Mouse (Mus musculus) left cerebral cortex, adult 18-20 months (tissue): ENCODE results near the gene Paip2b. TPM values are rescaled to one million over a fixed set of nuclear protein-coding genes. Genes with fewer than 3 reads are reported as not detected.
"Not testable (repeated sequence)": the region's sequence is repeated elsewhere in the genome, so short reads cannot be mapped to it uniquely, and the experiment has no call there.

ENCODE experiments used
- DNase-seq, 2 experiments: peaks; one replicate each; pipeline ENCODE4 v3.0.0; 2021 to 2022; ENCODE audit warnings: low spot score in 2 of 2, mixed read lengths in 1 of 2
- long read RNA-seq, 2 experiments: library from polyadenylated mRNA; stranded (forward); transcript quantifications; one replicate each; pipeline ENCODE4 v2.0.0; 2021
- total RNA-seq, 2 experiments: library from RNA; stranded (reverse); gene quantifications; 2 replicates each; pipeline ENCODE4 v1.2.3; 2021

Paip2b gene
- total RNA-seq: 10 to 100 TPM; 61.6 to 72.3 TPM
- long read RNA-seq, experiment 1, partial matches to known transcripts: 0 of 9 reads
- long read RNA-seq, experiment 1, other reads (novel, unspliced or antisense): 3 of 9 reads
- long read RNA-seq, experiment 2, partial matches to known transcripts: 0 of 5 reads
- long read RNA-seq, experiment 2, other reads (novel, unspliced or antisense): 3 of 5 reads

DNA sequence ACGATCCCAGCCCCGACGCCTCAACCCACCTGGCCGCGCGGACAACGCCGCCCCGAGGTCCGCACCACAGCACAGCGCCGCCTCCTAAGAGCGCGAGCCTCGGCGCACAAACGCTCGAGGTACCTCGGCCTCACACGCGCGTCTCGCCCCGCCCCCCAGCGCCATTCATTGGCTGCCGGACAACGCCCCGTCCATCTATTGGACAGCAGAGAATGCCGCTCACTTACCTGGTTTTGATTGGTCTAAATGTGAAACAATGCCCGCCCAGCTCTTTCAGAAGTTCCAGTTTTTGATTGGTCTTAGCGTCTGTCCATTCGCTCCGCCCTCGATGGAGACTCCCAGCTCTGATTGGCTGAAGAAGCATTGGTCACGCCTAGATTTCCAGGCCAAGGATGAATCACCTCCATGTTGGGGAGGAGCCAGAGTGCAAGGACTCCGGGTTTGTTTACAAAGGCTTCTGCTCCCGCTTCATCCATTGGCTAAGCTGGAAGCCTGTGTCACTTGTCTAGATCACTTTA lies at the start of gene Paip2b:
TSS of gene Paip2b (minus strand) at position 136 of the 518 bp plus-strand sequence.
- DNase-seq: peak; percentile 99

DNA sequence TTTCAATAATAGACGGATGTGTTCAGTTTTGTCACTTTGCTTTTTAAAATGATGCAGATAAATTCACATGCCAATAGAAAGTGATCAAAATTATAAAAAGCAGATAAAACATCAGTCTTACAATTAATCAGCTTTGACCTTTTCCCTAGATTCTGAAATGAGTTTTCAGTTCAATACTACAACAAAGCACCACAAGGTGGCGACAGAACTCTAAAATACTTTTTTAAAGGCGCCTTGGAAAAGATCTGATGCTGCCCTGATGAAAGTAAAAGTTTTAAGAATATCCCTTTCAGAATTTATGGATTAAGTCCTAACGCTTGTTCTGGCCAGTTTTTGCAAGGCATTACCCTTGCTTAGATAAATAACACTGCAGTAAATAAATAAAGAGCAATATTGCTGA lies 48.3 kb upstream of the Paip2b start:
- peak; percentile 39 to 70 for DNase-seq

GRCm38 (mm10) chr6:83867598-83868585 lies 36.4 kb upstream of the Paip2b start:
- peak; percentile 35 to 36 for DNase-seq

DNA sequence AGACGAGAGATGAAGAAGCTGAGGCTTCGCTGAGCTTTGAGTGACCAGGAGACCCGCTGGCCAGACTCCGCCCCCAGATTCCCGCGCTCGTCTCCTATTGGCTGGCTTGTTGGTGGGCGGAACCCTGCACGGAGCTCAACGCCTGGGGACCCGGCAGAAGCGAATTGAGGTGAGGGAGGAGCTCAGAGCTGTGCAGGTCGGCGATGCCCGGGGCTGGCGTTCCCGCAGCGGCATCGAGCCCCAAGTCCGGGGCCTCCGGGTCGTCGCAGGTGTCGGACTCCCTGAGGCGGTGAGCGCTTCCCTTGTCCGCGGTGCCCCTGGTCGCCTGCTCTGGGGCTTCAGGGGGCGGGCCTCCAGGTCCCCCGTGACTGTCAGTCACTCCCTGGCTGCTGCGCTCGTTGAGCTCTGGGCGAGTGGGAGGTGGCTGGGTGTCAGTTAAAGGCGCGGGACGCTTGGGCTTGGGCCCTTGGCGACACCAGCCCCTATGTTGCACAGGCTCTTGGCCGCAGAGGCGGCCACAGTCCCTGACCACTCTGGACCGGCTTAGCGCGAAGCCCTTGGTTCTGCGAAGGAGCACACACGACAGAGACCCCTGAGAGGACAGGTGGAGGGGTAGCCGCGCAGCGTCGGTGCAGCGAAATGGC lies 35.5 kb upstream of the Paip2b start, which contains the start of gene Zfp638:
TSS of gene Zfp638 (plus strand) at position 156 of the 644 bp plus-strand sequence.
- peak; percentile 95 to 96 for DNase-seq

DNA sequence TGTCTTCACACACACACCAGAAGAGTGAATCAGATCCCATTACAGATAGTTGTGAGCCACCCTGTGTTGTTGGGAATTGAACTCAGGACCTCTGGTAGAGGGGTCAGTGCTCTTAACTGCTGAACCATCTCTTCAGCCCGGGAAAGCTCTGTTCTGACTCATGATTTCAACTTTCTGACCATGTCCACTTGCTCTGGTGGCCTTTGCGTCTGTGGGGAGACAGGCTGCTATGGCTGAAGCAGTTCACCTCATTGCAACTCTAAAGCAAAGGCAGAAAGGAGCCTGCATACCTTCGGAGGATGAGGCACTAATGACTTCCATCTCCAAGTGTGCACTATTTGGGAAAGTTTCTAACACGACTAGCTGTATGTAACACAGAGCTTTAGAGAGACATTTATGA lies 34.9 kb upstream of the Paip2b start:
- no peak for DNase-seq

- DNase-seq: no peak
Observed at GRCm38 (mm10) chr6:83863538-83863937, 32.0 kb upstream of the Paip2b start.

GRCm38 (mm10) chr6:83860033-83860432 lies 28.5 kb upstream of the Paip2b start:
- no peak for DNase-seq

DNA sequence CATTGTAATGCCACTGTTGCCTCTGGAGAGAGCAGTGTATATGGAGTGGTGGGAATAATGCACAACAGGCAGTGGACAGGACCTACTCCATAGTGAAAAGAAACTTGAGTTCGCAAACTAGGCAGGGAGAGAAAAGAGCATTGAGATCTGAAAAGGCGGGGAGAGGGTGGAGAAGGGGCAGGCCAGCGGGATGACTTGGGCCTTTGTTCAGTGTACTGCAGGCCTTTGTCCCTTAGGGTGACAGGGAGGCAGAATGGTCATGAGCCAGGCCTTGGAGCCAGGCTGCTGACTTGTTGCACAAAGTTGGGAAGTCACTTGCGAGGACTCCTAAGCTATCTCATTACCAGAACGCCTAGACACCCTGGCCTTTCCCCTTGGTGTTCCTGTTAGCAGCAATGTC lies 25.9 kb upstream of the Paip2b start:
- DNase-seq: peak in 1 of 2 experiments; percentile 5

DNA sequence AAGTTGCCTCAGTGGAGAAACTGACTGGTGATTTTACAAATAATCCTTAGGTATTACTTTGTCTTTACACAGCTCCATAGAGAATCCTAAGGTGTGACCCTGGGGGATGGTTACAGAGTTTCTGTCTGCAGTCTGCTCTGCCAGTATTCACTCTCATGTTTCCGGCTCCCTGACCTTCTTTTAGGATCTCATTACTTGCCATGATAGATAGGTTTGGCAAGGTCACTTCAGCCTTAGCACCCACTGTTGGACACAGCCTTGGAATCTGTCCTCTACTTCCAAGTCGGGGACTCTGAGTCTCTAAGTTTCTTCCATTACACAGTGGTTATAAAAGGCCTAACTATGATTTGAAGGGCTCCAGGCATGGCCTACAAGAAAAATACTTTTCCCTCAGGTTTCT lies 17.9 kb upstream of the Paip2b start:
- DNase-seq: no peak

GRCm38 (mm10) chr6:83846141-83846540 lies 14.6 kb upstream of the Paip2b start:
- no peak for DNase-seq

- DNase-seq: no peak
Observed at GRCm38 (mm10) chr6:83844913-83845312, 13.4 kb upstream of the Paip2b start.

DNA sequence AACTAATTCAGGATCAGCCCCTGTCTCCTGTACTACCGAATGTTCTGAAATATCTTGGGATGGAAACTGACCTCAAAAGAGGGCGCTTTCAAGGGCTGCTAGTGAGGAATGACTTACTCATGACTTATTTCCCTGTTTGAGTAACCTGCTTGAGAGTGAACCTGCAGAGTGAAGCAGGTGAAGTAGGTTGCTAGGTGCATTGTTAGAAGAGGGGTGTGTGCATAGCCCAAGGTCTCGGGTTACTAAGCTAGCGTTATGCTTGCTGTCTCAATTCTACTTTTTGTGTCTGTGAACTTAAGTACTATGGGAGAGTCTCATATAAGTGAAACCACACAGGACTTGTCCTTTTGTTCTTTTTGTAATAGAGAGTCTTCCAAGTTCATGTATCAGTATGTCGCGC lies 8.5 kb upstream of the Paip2b start:
- no peak for DNase-seq

DNA sequence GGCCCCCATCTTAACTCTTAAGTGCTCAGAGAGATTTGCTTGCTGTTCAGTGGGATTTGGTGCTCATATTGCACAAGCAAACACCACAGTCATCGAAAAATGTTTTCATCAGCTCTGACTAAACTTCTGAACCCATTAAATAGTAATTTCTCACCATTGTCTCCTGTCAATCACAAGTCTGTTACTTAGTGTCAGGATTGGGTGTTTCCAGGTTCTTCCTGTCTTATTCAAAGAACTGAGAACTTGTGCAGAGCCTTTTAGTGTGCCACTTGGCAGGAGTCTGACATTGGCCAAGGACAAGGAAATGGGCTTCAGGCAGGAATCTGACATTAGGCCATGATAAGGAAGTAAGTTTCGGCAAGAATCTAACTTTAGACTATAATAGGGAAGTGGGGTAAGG lies 6.5 kb upstream of the Paip2b start:
- DNase-seq: no peak

GRCm38 (mm10) chr6:83836826-83837225 lies 5.3 kb upstream of the Paip2b start:
- no peak for DNase-seq

DNA sequence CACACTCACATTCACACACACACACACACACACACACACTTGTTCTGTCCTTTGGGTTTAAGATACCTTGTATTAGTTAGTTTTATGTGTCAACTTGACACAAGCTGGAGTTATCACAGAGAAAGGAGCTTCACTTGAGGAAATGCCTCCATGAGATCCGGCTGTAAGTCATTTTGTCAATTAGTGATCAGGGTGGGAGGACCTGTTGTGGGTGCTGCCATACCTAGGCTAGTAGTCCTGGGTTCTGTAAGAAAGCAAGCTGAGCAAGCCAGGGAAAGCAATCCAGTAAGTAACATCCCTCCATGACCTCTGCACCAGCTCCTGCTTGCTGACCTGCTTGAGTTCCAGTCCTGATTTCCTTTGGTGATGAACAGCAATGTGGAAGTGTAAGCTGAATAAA lies 852 bp upstream of the Paip2b start:
- DNase-seq: not testable (repeated sequence)

GRCm38 (mm10) chr6:83830941-83831605 lies 468 bp downstream of the Paip2b start:
- DNase-seq: peak; percentile 7 to 17

DNA sequence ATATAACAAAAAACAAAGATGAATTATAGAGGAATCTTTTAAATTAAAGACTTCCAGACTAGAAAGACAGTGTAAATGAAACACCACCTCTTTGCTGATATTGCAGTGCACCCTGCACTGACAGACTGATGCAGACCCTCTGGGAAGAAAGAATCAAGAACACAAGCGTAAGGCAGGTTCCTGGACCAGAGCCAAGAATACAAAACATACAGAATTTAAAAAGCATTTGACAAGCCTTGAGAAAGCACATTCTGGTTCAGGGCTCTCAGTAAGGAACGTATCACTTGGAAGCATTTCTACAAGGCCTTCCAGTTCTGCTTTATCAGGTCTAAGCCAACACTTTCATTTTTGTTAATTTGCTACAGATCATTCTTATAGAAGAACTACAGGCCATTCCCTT lies 9.7 kb downstream of the Paip2b start:
- no peak for DNase-seq

GRCm38 (mm10) chr6:83820727-83821515 lies 10.6 kb downstream of the Paip2b start:
- DNase-seq: no peak

DNA sequence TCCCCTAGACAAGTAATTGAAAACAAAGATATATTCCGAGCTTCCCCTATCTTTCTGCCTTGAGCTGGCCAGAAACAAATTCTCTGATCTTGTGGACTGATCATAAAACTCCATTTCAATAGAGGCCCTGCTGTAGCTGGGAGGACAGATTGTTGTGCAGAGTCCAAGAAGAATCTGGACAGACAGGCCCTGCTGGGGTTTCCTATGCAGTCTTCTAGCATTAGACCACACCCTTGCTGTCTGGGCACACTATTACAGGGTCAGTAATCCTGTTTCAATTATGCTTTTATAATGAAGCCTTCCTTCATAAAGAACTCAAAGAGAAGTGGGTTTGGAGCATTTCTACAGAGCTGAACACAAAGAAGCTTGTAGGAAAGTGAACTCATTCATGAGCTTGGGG lies 12.5 kb downstream of the Paip2b start:
- DNase-seq: no peak

GRCm38 (mm10) chr6:83815801-83816200 lies 15.7 kb downstream of the Paip2b start:
- no peak for DNase-seq
